Mouse (Mus musculus): Measurements from ENCODE around the gene Grip2.

The Grip2 gene

GRCm38 (mm10) chr6:91728939-91729619 lies 98.0 kb downstream of the Grip2 start:
- no peak for DNase-seq

GRCm38 (mm10) chr6:91727361-91727760 lies 99.7 kb downstream of the Grip2 start:
- no peak for DNase-seq

- peak; percentile 45 for DNase-seq
Observed at GRCm38 (mm10) chr6:91721215-91721701, 105.8 kb downstream of the Grip2 start.

- DNase-seq = peak; percentile 36
Observed at GRCm38 (mm10) chr6:91720588-91721214, 106.3 kb downstream of the Grip2 start.

- peak; percentile 78 for DNase-seq
Observed at GRCm38 (mm10) chr6:91719865-91720533, 107.1 kb downstream of the Grip2 start.

GRCm38 (mm10) chr6:91719042-91719747 lies 107.9 kb downstream of the Grip2 start:
- DNase-seq = peak; percentile 43

GRCm38 (mm10) chr6:91718603-91719002 lies 108.4 kb downstream of the Grip2 start:
- DNase-seq = no peak

- no peak for DNase-seq
Observed at GRCm38 (mm10) chr6:91718067-91718466, 109.0 kb downstream of the Grip2 start.

GRCm38 (mm10) chr6:91715988-91716810 lies 110.9 kb downstream of the Grip2 start:
- DNase-seq = no peak

GRCm38 (mm10) chr6:91715023-91715422 lies 112.0 kb downstream of the Grip2 start:
- DNase-seq = no peak

- peak; percentile 78 for DNase-seq
Observed at GRCm38 (mm10) chr6:91713370-91713896, 113.6 kb downstream of the Grip2 start.

- peak; percentile 71 for DNase-seq
Observed at GRCm38 (mm10) chr6:91712855-91713331, 114.2 kb downstream of the Grip2 start.

GRCm38 (mm10) chr6:91712097-91712854 lies 114.8 kb downstream of the Grip2 start:
- peak; percentile 57 for DNase-seq
